Mouse (Mus musculus) embryonic facial prominence, embryonic 13.5 days (tissue): Measurements from ENCODE around the gene Itpr2. TPM values are rescaled to one million over a fixed set of nuclear protein-coding genes. Genes with fewer than 3 reads are reported as not detected.

ENCODE experiments used
- ATAC-seq: fragments of 200-750 bp; cut with Nextera tagmentation; 2 replicates; pipeline ENCODE4 v1.8.0; 2017; ENCODE audit warnings: low read depth; ENCODE audit not compliant: insufficient number of reproducible peaks, insufficient read depth, low FRiP score, low TSS enrichment
- H3K27ac ChIP-seq: fragments of 300-500 bp; sonication (generic); 2 replicates; pipeline ENCODE4 v1.5.1; 2015; ENCODE audit warnings: moderate library complexity, mild to moderate bottlenecking, inconsistent platforms
- H3K27me3 ChIP-seq: fragments of 300-500 bp; sonication (generic); 2 replicates; pipeline ENCODE4 v1.6.1; 2015; ENCODE audit warnings: mild to moderate bottlenecking, inconsistent platforms
- H3K36me3 ChIP-seq: fragments of 300-500 bp; sonication (generic); 2 replicates; pipeline ENCODE4 v1.6.1; 2015; ENCODE audit warnings: mild to moderate bottlenecking, inconsistent platforms
- H3K4me1 ChIP-seq: fragments of 300-500 bp; sonication (generic); 2 replicates; pipeline ENCODE4 v1.6.1; 2015; ENCODE audit warnings: inconsistent platforms
- H3K4me2 ChIP-seq: fragments of 300-500 bp; sonication (generic); 2 replicates; pipeline ENCODE4 v1.6.1; 2015; ENCODE audit warnings: moderate library complexity, mild to moderate bottlenecking, inconsistent platforms
- H3K4me3 ChIP-seq: fragments of 300-500 bp; sonication (generic); 2 replicates; pipeline ENCODE4 v1.5.1; 2015; ENCODE audit warnings: mild to moderate bottlenecking, inconsistent platforms
- H3K9ac ChIP-seq: fragments of 300-500 bp; sonication (generic); 2 replicates; pipeline ENCODE4 v1.6.1; 2015; ENCODE audit warnings: mild to moderate bottlenecking, inconsistent platforms
- H3K9me3 ChIP-seq: fragments of 300-500 bp; sonication (generic); 2 replicates; pipeline ENCODE4 v1.6.1; 2016; ENCODE audit warnings: inconsistent platforms
- WGBS: fragments of 180-500 bp; shearing (Covaris S2); methylation state at CpG from one replicate; pipeline ENCODE4 v1.1.7; 2015; ENCODE audit warnings: mixed read lengths; 5-methylcytosine and 5-hydroxymethylcytosine counted together
- polyA plus RNA-seq: library from polyadenylated mRNA; unstranded; fragments of >200 nt; fragmentation: Nextera tagmentation; extraction: Ambion mirVana; gene quantifications from 2 replicates; pipeline ENCODE4 v1.2.1, GENCODE M21; 2015

Itpr2 gene
- polyA plus RNA-seq, 1 experiment from 2014 or later = 9.3 TPM

DNA sequence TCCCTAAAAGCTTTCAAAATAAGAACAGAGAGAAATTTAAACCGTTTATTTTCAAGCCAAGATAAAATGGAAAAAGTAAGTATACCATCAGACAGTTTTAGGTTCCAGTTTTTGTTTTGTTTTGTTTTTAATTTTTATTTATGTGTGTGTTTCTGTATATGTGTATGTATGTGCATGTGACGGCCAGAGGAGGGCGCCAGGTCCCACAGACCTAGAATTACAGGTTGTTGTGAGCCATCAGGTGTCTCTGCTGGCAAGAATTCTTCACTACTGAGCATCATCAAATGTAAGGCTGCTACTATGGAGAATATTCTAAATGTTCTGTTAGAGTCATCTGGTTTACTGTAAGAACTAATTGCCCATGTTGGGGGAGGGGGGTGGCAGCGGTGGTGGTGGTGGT is 111.9 kb downstream of the Itpr2 start:
- 82% methylated on average over 4 of the region's 4 CpGs for WGBS
- H3K9ac ChIP-seq = no peak overlapping the region

DNA sequence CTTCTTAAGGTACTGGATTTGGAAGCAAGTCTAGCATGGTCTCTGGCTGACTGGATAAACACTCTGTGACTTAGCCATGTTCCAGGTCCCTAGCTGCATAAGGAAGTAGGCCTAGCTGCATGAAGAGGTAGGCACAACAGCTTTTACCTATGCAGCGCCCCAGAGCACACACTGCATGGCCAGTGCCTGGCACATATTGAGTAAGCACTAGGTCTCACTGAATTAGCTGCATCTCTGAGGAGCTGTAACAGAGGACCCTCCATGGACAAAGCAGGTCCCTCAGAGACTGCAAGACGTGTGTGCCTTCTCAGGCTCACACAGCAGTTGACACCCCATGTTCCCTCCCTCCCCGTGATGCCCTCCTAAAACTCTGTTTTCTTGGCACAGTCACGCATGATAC is 114.0 kb downstream of the Itpr2 start:
- Histone ChIP-seq H3K9me3 (no peaks in the 10 kb centered on the region; the same call in 1 of the 2 replicates), H3K4me3 (no peak overlapping the region), H3K9ac (no peak overlapping the region), H3K27ac (no peak overlapping the region), H3K27me3 (no peaks in the 10 kb centered on the region), H3K36me3 (no peaks in the 10 kb centered on the region), H3K4me2 (no peak overlapping the region), H3K4me1 (peaks cover 10% of the 10 kb centered on the region)
- WGBS = 86% methylated on average over 4 of the region's 4 CpGs
- no peak for ATAC-seq

More for the DNA sequence above, 111.9 kb downstream of the Itpr2 start:
- H3K4me2 ChIP-seq = no peak overlapping the region
- no peak for ATAC-seq
- H3K4me3 ChIP-seq = no peak overlapping the region
- H3K36me3 ChIP-seq = no peaks in the 10 kb centered on the region
- H3K27me3 ChIP-seq = no peaks in the 10 kb centered on the region
- H3K27ac ChIP-seq = no peak overlapping the region
- peaks cover 4% of the 10 kb centered on the region for H3K4me1 ChIP-seq
- no peaks in the 10 kb centered on the region; the same call in 1 of the 2 replicates for H3K9me3 ChIP-seq

DNA sequence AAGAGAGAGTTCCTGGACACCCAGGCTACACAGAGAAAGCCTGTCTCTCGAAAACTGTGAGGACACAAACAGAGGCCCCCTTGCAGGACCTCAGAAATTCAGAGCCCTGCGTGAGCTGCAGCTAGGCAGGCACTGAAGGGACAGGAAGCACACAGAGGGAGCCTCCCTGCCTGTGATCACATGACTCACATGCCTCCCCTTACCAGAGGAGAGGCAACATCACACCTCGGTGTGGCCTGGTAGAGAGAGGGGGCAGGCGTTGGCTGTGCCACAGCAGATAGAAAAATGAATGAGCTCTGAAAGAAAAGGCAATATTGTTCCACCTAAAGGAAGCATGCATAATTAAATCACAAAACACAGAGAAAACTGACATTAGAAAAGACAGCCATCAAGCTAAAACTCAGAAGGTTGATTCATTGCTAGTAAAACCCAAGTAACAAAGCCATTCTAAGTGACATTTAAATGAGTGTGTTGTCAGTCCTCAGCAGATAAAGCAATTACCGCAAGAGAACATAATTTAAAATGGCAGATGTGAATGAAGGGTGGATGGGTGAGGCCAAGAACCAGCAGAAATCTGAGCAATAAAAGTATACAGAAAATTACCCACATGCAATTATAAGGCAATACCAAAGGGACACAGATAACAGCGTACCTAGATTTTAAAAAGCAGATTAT is 114.8 kb downstream of the Itpr2 start:
- no peak for ATAC-seq
- H3K9ac ChIP-seq = no peak overlapping the region
- no peaks in the 10 kb centered on the region for H3K36me3 ChIP-seq
- H3K27me3 ChIP-seq = no peaks in the 10 kb centered on the region
- no peak overlapping the region for H3K4me3 ChIP-seq
- WGBS = 43% methylated on average over 6 of the region's 6 CpGs
- H3K9me3 ChIP-seq = no peaks in the 10 kb centered on the region
- no peak overlapping the region for H3K27ac ChIP-seq
- no peak overlapping the region for H3K4me2 ChIP-seq
- peaks cover 10% of the 10 kb centered on the region for H3K4me1 ChIP-seq

DNA sequence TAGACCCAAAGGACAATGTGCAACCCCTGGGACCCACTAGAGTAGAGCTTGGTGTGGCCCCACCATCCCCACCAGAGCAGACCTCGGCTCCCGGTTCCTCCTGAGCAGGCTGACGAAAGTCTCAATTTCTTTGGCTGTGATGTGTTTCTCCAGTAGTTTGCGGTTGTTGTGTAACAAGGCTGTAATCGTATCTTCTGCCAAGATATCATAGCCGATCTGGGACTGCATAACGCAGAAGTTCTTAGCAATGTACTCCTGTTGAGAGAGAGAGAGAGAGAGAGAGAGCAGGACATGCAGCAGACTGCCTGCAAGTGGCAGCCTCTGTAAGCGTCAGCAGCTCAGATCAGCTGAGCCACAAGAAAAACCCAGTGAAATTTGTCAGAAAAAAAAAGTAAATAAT is 122.8 kb downstream of the Itpr2 start:
- Histone ChIP-seq H3K4me3 (no peak overlapping the region), H3K4me2 (no peak overlapping the region), H3K27me3 (no peaks in the 10 kb centered on the region), H3K9me3 (no peaks in the 10 kb centered on the region), H3K4me1 (peaks cover 6% of the 10 kb centered on the region; the same call in 1 of the 2 replicates), H3K27ac (no peak overlapping the region), H3K36me3 (no peaks in the 10 kb centered on the region), H3K9ac (no peak overlapping the region)
- 69% methylated on average over 8 of the region's 8 CpGs for WGBS
- ATAC-seq = no peak

DNA sequence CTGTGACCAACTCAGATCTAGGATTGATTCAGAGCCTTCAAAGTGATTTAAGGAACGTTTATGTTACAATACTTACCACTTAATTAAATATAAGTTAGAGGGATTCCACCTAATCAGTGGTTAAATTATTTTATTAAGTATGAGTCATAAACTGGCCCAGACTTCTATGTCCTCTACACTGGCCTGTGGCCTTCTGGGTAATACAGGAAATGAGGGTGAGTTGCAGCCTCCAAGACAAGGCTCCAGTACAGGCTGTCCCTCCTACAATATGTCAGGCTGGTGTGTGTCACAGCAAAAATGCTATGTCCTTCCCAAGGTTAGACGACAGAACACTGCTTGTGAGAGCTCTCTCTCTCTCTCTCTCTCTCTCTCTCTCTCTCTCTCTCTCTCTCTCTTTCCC is 130.5 kb downstream of the Itpr2 start:
- 49% methylated on average over 2 of the region's 2 CpGs for WGBS

DNA sequence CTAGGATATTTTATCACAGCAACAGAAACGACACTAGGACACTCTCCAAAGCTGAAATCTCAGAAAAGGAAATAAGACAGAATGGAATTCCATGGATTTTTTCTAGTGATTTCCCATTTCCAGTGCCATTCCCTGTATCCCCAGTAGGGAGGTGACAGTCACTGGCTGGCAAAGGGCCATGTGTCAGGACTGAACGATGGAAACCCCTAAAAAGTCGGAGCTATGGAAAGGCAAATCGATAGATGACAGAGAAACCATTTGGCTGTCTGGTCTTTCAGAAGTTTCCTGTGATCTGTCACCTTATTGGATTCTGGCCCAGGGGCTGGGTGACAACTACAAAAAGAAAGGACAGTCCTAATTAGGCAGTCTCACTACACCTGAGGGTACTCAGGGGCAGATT is 135.8 kb downstream of the Itpr2 start:
- Histone ChIP-seq H3K4me3 (no peak overlapping the region), H3K27ac (no peak overlapping the region), H3K4me2 (no peak overlapping the region), H3K9me3 (no peaks in the 10 kb centered on the region), H3K36me3 (no peaks in the 10 kb centered on the region), H3K27me3 (no peaks in the 10 kb centered on the region), H3K9ac (no peak overlapping the region), H3K4me1 (peaks cover 8% of the 10 kb centered on the region)
- 91% methylated on average over 4 of the region's 4 CpGs for WGBS
- no peak for ATAC-seq

More for the DNA sequence above, 130.5 kb downstream of the Itpr2 start:
- ATAC-seq = no peak
- H3K27me3 ChIP-seq = no peaks in the 10 kb centered on the region
- no peaks in the 10 kb centered on the region for H3K4me1 ChIP-seq
- no peak overlapping the region for H3K27ac ChIP-seq
- no peak overlapping the region for H3K9ac ChIP-seq
- no peaks in the 10 kb centered on the region for H3K9me3 ChIP-seq
- H3K4me3 ChIP-seq = no peak overlapping the region
- H3K36me3 ChIP-seq = peaks cover 3% of the 10 kb centered on the region; the same call in 1 of the 2 replicates
- no peak overlapping the region for H3K4me2 ChIP-seq

DNA sequence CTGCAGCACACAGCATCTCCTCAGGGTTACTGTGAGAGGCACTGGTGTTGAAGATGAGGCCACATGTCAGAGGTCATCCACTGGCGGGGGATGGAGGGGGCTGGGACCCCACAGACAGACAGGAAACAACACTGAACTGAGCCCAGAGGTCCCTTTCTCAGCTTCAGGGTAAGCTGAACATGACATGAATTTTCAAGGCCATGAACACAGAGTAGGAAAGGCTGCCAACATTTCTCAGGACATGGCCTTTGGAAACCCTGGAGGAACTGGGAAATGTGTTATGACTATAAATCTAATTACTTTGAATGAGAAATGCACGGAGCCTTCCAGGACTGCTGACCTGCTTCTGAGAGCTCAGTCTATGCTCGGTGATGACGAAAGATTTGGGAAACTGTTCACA is 144.1 kb downstream of the Itpr2 start:
- 51% methylated on average over 4 of the region's 4 CpGs for WGBS
- H3K9me3 ChIP-seq = no peaks in the 10 kb centered on the region
- H3K27ac ChIP-seq = no peak overlapping the region

DNA sequence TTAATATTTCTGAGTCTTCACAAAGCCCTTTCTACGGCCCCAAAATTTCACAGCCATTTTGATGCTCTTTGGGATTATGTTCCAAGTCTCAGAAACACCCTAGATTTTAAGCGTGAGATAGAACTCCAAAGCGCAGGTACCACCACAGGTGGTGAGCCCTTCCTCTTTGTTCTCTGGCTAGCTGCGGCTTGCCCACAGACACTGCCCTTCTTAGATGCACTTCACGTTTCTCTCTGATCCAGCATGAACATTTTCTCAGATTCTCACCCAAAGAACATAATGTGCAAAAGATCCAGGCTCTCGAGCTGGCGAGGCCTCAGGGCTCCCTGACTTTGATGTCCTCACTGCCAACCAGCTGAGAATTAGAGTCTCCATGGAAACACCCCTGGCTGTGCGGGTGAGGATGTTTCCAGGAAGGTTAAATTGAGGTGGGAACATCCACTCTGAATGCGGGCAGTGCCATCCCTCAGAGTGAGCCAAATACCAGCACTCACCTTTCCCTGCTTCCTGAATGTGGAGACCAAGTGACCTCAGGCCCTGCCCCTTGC is 149.7 kb downstream of the Itpr2 start:
- ATAC-seq = no peak
- no peak overlapping the region for H3K4me2 ChIP-seq
- 0 out of 2 replicates have a peak, but pooled peaks cover 4% of the 10 kb centered on the region for H3K4me1 ChIP-seq
- no peak overlapping the region for H3K9ac ChIP-seq
- no peaks in the 10 kb centered on the region for H3K27me3 ChIP-seq
- 49% methylated on average over 9 of the region's 9 CpGs for WGBS
- H3K4me3 ChIP-seq = no peak overlapping the region
- H3K9me3 ChIP-seq = no peaks in the 10 kb centered on the region
- H3K27ac ChIP-seq = no peak overlapping the region
- H3K36me3 ChIP-seq = no peaks in the 10 kb centered on the region

More for the DNA sequence above, 144.1 kb downstream of the Itpr2 start:
- Histone ChIP-seq H3K36me3 (no peaks in the 10 kb centered on the region), H3K27me3 (no peaks in the 10 kb centered on the region), H3K4me1 (peaks cover 13% of the 10 kb centered on the region), H3K4me2 (no peak overlapping the region), H3K9ac (no peak overlapping the region), H3K4me3 (no peak overlapping the region)
- ATAC-seq = no peak

DNA sequence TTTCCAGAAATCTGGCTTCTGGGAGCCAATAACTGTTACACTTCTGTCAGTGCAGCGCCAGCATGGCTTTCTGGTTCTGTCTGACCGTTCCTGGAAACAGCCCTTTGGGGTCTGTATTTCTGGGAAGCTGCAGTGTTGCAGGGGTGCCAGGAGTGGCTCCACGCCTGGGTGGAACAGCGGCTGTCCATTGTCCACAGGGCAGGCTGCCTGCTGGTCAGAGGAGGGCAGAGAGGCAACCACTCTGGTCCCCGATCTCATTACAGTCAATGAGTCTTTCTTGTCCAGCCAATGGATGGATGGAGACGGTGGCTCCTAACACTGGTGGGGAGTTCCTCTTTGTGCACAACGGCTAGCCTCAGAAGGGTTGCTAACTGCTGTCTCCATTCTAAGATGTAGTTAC is 150.2 kb downstream of the Itpr2 start:
- Histone ChIP-seq H3K27ac (no peak overlapping the region), H3K9me3 (no peaks in the 10 kb centered on the region), H3K4me1 (0 out of 2 replicates have a peak, but pooled peaks cover 4% of the 10 kb centered on the region), H3K36me3 (no peaks in the 10 kb centered on the region), H3K4me3 (no peak overlapping the region), H3K9ac (no peak overlapping the region), H3K4me2 (no peak overlapping the region), H3K27me3 (no peaks in the 10 kb centered on the region)
- no peak for ATAC-seq
- whole genome bisulfite sequencing = 75% methylated on average over 7 of the region's 7 CpGs

DNA sequence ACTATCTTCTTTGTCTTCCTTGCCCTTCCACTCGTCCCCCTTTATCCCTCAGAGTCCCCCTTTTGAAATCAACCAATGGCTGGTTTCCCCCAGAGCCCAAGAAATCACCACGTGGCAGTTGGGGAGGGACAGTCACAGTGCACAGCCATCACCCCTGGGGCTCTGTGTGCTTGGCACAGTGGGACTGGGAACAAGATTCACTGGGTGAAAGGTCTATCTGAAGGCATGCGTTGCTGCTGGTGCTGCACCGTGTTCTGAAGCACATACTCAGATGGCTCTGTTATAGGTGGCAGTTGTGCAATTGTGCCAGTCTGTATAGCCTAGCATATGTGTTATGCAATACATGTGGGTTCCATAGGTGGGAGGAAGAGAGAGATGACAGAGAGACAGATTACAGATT is 154.5 kb downstream of the Itpr2 start:
- no peak overlapping the region for H3K4me3 ChIP-seq
- H3K27ac ChIP-seq = no peak overlapping the region
- WGBS = 62% methylated on average over 4 of the region's 4 CpGs
- peaks cover 26% of the 10 kb centered on the region for H3K4me1 ChIP-seq
- H3K9me3 ChIP-seq = no peaks in the 10 kb centered on the region
- H3K4me2 ChIP-seq = no peak overlapping the region
- no peaks in the 10 kb centered on the region for H3K36me3 ChIP-seq
- no peaks in the 10 kb centered on the region for H3K27me3 ChIP-seq
- no peak for ATAC-seq
- H3K9ac ChIP-seq = no peak overlapping the region

DNA sequence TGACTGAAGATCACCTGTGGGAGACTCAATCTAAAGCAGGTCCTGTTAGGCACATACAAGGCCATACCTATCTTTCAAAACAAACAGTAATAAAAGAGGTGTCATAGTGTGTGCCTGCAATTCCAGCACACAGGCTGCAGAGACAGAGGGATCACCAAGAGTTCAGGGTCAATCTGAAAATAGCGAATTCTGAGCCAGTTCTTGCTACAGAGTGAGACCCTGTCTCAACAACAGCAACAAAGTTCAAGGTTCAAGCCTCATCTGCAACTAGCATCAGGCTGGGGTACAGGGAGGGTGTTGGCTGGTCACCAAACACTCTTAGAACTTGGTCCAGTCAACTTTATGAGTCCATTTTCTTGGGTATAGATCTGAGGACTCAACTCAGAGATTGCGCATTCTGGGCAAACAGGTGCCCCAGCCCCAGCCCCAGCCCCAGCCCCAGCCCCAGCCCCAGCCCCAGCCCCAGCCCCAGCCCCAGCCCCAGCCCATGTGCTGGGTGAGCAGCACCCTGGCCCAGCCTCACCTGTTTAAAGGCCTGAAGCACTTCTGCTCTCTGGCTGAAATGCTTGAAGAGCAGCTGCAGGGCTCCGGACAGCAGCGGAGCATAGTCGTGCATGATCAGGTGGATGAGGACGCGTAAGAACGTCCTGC is 155.4 kb downstream of the Itpr2 start:
- Histone ChIP-seq H3K4me1 (peaks cover 22% of the 10 kb centered on the region), H3K9ac (no peak overlapping the region), H3K27ac (no peak overlapping the region), H3K4me3 (no peak overlapping the region), H3K36me3 (no peaks in the 10 kb centered on the region), H3K27me3 (no peaks in the 10 kb centered on the region), H3K9me3 (no peaks in the 10 kb centered on the region), H3K4me2 (no peak overlapping the region)
- no peak for ATAC-seq
- WGBS = 90% methylated on average over 8 of the region's 8 CpGs

DNA sequence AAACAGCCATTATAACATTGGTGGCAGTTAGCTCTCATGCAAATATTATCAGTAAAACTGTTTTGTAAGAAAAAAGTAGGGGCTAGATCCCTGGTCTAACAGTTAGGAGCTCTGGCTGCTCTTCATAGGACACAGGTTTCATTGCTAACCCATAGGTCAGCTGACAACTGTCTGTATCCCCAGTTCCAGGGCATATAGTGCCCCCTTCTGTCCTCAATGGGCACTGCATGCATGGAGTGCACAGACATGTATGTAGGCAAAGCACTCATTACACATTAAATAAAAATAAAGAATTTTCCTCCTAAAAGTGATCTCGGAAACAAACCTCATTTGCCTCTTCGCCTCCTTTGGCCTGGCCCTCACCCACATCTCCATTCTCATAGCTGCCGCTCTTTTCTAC is 157.3 kb downstream of the Itpr2 start:
- H3K4me2 ChIP-seq = no peak overlapping the region
- no peak for ATAC-seq
- H3K27me3 ChIP-seq = no peaks in the 10 kb centered on the region
- WGBS = 90% methylated on average over 3 of the region's 3 CpGs
- H3K27ac ChIP-seq = no peak overlapping the region
- H3K9me3 ChIP-seq = no peaks in the 10 kb centered on the region
- H3K4me3 ChIP-seq = no peak overlapping the region
- H3K36me3 ChIP-seq = no peaks in the 10 kb centered on the region
- no peak overlapping the region for H3K9ac ChIP-seq
- H3K4me1 ChIP-seq = peaks cover 22% of the 10 kb centered on the region
